Mouse (Mus musculus) embryonic facial prominence, embryonic 10.5 days (tissue): Measurements from ENCODE around the gene Tarbp2. TPM values are rescaled to one million over a fixed set of nuclear protein-coding genes. Genes with fewer than 3 reads are reported as not detected.
A peak's percentile ranks its signal among the peaks of the same experiment; 100 is the strongest.

Source experiments
- DNase-seq: peaks from one replicate; pipeline ENCODE4 v3.0.0-alpha.2; 2017; ENCODE audit warnings: low spot score
- H3K27ac ChIP-seq: fragments of 300-500 bp; sonication (generic); replicated peaks from 2 replicates; pipeline ENCODE4 v1.5.1; 2016; ENCODE audit warnings: mild to moderate bottlenecking
- H3K27me3 ChIP-seq: fragments of 300-500 bp; sonication (generic); replicated peaks from 2 replicates; pipeline ENCODE4 v1.6.1; 2016; ENCODE audit warnings: low read depth, mild to moderate bottlenecking; ENCODE audit not compliant: poor library complexity, severe bottlenecking
- H3K36me3 ChIP-seq: fragments of 300-500 bp; sonication (generic); replicated peaks from 2 replicates; pipeline ENCODE4 v1.6.1; 2016; ENCODE audit warnings: mild to moderate bottlenecking, moderate library complexity
- H3K4me1 ChIP-seq: fragments of 300-500 bp; sonication (generic); 2 replicates; pipeline ENCODE4 v1.6.1; 2016
- H3K4me3 ChIP-seq: fragments of 300-500 bp; sonication (generic); 2 replicates; pipeline ENCODE4 v1.5.1; 2016; ENCODE audit warnings: mild to moderate bottlenecking, moderate library complexity
- H3K9me3 ChIP-seq: fragments of 300-500 bp; sonication (generic); 2 replicates; pipeline ENCODE4 v1.6.1; 2016; ENCODE audit warnings: mild to moderate bottlenecking
- WGBS: fragments of 180-500 bp; shearing (Covaris S2); methylation state at CpG from one replicate; pipeline ENCODE4 v1.1.7; 2016; 5-methylcytosine and 5-hydroxymethylcytosine counted together
- polyA plus RNA-seq: library from polyadenylated mRNA; unstranded; fragments of >200 nt; fragmentation: Nextera tagmentation; extraction: Ambion mirVana; gene quantifications from 2 replicates; pipeline ENCODE4 v1.2.1, GENCODE M21; 2016

The Tarbp2 gene
- polyA plus RNA-seq, 1 experiment from 2014 or later: 140 TPM

- DNase-seq: no peak
- H3K4me1 ChIP-seq: peaks cover 45% of the 10 kb centered on the region
- peaks cover 52% of the 10 kb centered on the region for H3K36me3 ChIP-seq
- H3K27me3 ChIP-seq: no peaks in the 10 kb centered on the region
- no peaks in the 10 kb centered on the region for H3K9me3 ChIP-seq
- H3K27ac ChIP-seq: no peak overlapping the region
- H3K4me3 ChIP-seq: no peak overlapping the region
- 90% methylated on average over 3 of the region's 3 CpGs for WGBS
Measured at GRCm38 (mm10) chr15:102508336-102508735, 9.7 kb upstream of the Tarbp2 start.

GRCm38 (mm10) chr15:102510110-102510509, 7.9 kb upstream of the Tarbp2 start:
- DNase-seq: no peak
- H3K4me1 ChIP-seq: peaks cover 44% of the 10 kb centered on the region

GRCm38 (mm10) chr15:102510590-102511284, 7.3 kb upstream of the Tarbp2 start:
- H3K4me3 ChIP-seq: peak overlapping the region; percentile 73
- DNase-seq: peak; percentile 99
- H3K9me3 ChIP-seq: no peaks in the 10 kb centered on the region
- WGBS: 4% methylated on average over 34 of the region's 34 CpGs
- no peaks in the 10 kb centered on the region for H3K27me3 ChIP-seq
- H3K4me1 ChIP-seq: peaks cover 49% of the 10 kb centered on the region
- H3K36me3 ChIP-seq: peaks cover 28% of the 10 kb centered on the region
- peak overlapping the region; percentile 88 for H3K27ac ChIP-seq

More at GRCm38 (mm10) chr15:102510110-102510509, 7.9 kb upstream of the Tarbp2 start:
- Histone ChIP-seq H3K36me3 (peaks cover 34% of the 10 kb centered on the region), H3K4me3 (peak overlapping the region; percentile 73), H3K9me3 (no peaks in the 10 kb centered on the region), H3K27me3 (no peaks in the 10 kb centered on the region), H3K27ac (peak overlapping the region; percentile 88)
- WGBS: 6% methylated on average over 9 of the region's 9 CpGs

- DNase-seq: peak; percentile 69
- H3K27me3 ChIP-seq: no peaks in the 10 kb centered on the region
- peak overlapping the region; percentile 88 for H3K27ac ChIP-seq
- H3K4me3 ChIP-seq: peak overlapping the region; percentile 73
- no peaks in the 10 kb centered on the region for H3K9me3 ChIP-seq
- 3% methylated on average over 6 of the region's 6 CpGs for WGBS
- peaks cover 22% of the 10 kb centered on the region for H3K36me3 ChIP-seq
- H3K4me1 ChIP-seq: peaks cover 52% of the 10 kb centered on the region
Measured at GRCm38 (mm10) chr15:102511285-102511833, 6.6 kb upstream of the Tarbp2 start.

GRCm38 (mm10) chr15:102512010-102512409, 6.0 kb upstream of the Tarbp2 start:
- peak overlapping the region; percentile 73 for H3K4me3 ChIP-seq
- DNase-seq: no peak
- 24% methylated on average over 5 of the region's 5 CpGs for WGBS
- peaks cover 17% of the 10 kb centered on the region for H3K36me3 ChIP-seq
- H3K4me1 ChIP-seq: peaks cover 57% of the 10 kb centered on the region
- no peaks in the 10 kb centered on the region for H3K9me3 ChIP-seq
- peak overlapping the region; percentile 88 for H3K27ac ChIP-seq
- no peaks in the 10 kb centered on the region for H3K27me3 ChIP-seq

GRCm38 (mm10) chr15:102512471-102512870, 5.5 kb upstream of the Tarbp2 start:
- Histone ChIP-seq H3K36me3 (peaks cover 14% of the 10 kb centered on the region), H3K27me3 (no peaks in the 10 kb centered on the region), H3K4me1 (peaks cover 62% of the 10 kb centered on the region), H3K9me3 (no peaks in the 10 kb centered on the region), H3K4me3 (peak overlapping the region; percentile 73; the same call in 1 of the 2 replicates), H3K27ac (peak overlapping the region; percentile 88)
- DNase-seq: no peak

- H3K4me3 ChIP-seq: no peak overlapping the region
- no peak for DNase-seq
- peaks cover 9% of the 10 kb centered on the region for H3K36me3 ChIP-seq
- H3K27me3 ChIP-seq: no peaks in the 10 kb centered on the region
- WGBS: 82% methylated on average over 3 of the region's 3 CpGs
- H3K9me3 ChIP-seq: no peaks in the 10 kb centered on the region
- H3K27ac ChIP-seq: no peak overlapping the region; the same call in 1 of the 2 replicates
- peaks cover 62% of the 10 kb centered on the region for H3K4me1 ChIP-seq
Measured at GRCm38 (mm10) chr15:102513004-102513403, 5.0 kb upstream of the Tarbp2 start.

- H3K4me3 ChIP-seq: peak overlapping the region; percentile 84
- H3K27me3 ChIP-seq: no peaks in the 10 kb centered on the region
- WGBS: 93% methylated on average over 2 of the region's 2 CpGs
- peaks cover 4% of the 10 kb centered on the region for H3K36me3 ChIP-seq
- no peak for DNase-seq
- H3K9me3 ChIP-seq: no peaks in the 10 kb centered on the region
- peaks cover 65% of the 10 kb centered on the region for H3K4me1 ChIP-seq
- no peak overlapping the region for H3K27ac ChIP-seq
Measured at GRCm38 (mm10) chr15:102515261-102515660, 2.7 kb upstream of the Tarbp2 start.

- no peak for DNase-seq
- Histone ChIP-seq H3K27ac (peak overlapping the region; percentile 99), H3K4me3 (peak overlapping the region; percentile 84), H3K27me3 (no peaks in the 10 kb centered on the region), H3K9me3 (no peaks in the 10 kb centered on the region), H3K4me1 (peaks cover 64% of the 10 kb centered on the region), H3K36me3 (peaks cover 9% of the 10 kb centered on the region)
- WGBS: 50% methylated on average over 4 of the region's 4 CpGs
Measured at GRCm38 (mm10) chr15:102515791-102516190, 2.2 kb upstream of the Tarbp2 start.

- Histone ChIP-seq H3K4me1 (peaks cover 61% of the 10 kb centered on the region), H3K36me3 (peaks cover 15% of the 10 kb centered on the region), H3K9me3 (no peaks in the 10 kb centered on the region), H3K4me3 (peak overlapping the region; percentile 84), H3K27me3 (no peaks in the 10 kb centered on the region), H3K27ac (peak overlapping the region; percentile 99)
- WGBS: under 1% methylated on average over 12 of the region's 12 CpGs
- peak; percentile 66 for DNase-seq
Measured at GRCm38 (mm10) chr15:102516293-102516692, 1.7 kb upstream of the Tarbp2 start.

GRCm38 (mm10) chr15:102516728-102517404, 1.1 kb upstream of the Tarbp2 start, which contains the start of gene Map3k12:
Gene Map3k12 (minus strand): TSS chr15:102517064.
- Histone ChIP-seq H3K27ac (peak within 1 kb of the TSS; percentile 99), H3K27me3 (no peaks in the 10 kb centered on the region), H3K4me3 (peak within 1 kb of the TSS; percentile 84), H3K36me3 (peaks cover 20% of the 10 kb centered on the region), H3K9me3 (no peaks in the 10 kb centered on the region), H3K4me1 (peaks cover 55% of the 10 kb centered on the region)
- DNase-seq: peak; percentile 87
- under 1% methylated on average over 43 of the region's 43 CpGs for WGBS

- Histone ChIP-seq H3K4me1 (peaks cover 48% of the 10 kb centered on the region), H3K36me3 (peaks cover 28% of the 10 kb centered on the region), H3K27me3 (no peaks in the 10 kb centered on the region), H3K4me3 (peak overlapping the region; percentile 84), H3K9me3 (no peaks in the 10 kb centered on the region), H3K27ac (peak overlapping the region; percentile 99)
- under 1% methylated on average over 10 of the region's 10 CpGs for WGBS
- DNase-seq: no peak
Measured at GRCm38 (mm10) chr15:102517631-102517975, 389 bp upstream of the Tarbp2 start.

- Histone ChIP-seq H3K4me1 (peaks cover 42% of the 10 kb centered on the region), H3K9me3 (no peaks in the 10 kb centered on the region), H3K27me3 (no peaks in the 10 kb centered on the region), H3K36me3 (peaks cover 37% of the 10 kb centered on the region), H3K4me3 (peak overlapping the region; percentile 84), H3K27ac (peak overlapping the region; percentile 99)
- no peak for DNase-seq
- WGBS: 20% methylated on average over 9 of the region's 9 CpGs
Measured at GRCm38 (mm10) chr15:102518859-102519201, 838 bp downstream of the Tarbp2 start.
